Mouse (Mus musculus): ENCODE measurements around the gene Cgnl1. TPM values are rescaled to one million over a fixed set of nuclear protein-coding genes. Genes with fewer than 3 reads are reported as not detected.

Cgnl1 gene
- polyA plus RNA-seq, 1 experiment from 2014 or later, result 9.8 TPM

DNA sequence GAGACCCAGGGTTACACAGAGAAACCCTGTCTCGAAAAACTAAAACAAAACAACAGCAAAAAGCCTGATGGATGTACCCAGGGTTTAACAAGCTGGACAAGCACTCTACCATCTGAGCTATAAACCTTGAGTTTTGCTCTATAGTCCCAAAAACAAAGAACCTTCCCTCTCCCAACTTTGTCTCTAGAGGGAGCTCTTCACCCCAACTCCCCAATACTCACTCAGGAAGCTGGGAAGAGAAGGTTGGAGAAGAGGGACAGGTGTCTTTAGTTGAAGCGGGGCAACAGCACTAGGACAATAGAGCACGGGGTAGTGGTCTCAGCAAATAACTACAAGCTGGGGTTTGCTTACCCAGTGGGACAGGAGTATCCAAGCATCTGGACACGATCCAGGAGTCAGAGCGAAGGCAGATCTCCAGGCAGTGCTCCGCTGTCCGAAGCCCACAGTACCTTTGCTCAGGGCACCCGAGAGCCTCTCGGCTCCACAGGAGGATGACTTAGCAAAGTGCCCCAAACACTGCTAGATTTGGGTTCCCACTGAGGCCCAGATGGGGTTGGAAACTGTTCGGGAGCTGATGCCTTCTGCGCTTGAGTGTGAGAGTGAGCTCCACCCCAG is 37.3 kb upstream of the Cgnl1 start:
- Histone ChIP-seq H3K4me1 (replicated peaks; ENCODE audit: control insufficient read depth, insufficient read depth, low read length) (peaks cover 2% of the 10 kb centered on the region; the same call in 1 of the 2 replicates), H3K9me3 (ENCODE audit: control insufficient read depth, low read length) (no peaks in the 10 kb centered on the region), H3K9ac (ENCODE audit: low read length) (no peak overlapping the region), H3K36me3 (ENCODE audit: control insufficient read depth, insufficient read depth, low read length) (no peaks in the 10 kb centered on the region), H3K27ac (ENCODE audit: low read depth) (no peak overlapping the region), H3K27me3 (replicated peaks; ENCODE audit: control insufficient read depth, insufficient read depth, low read length) (no peaks in the 10 kb centered on the region), H3K4me3 (ENCODE audit: low read depth, low read length) (no peak overlapping the region), H3K4me2 (ENCODE audit: low read length) (peak overlapping the region; percentile 35)
- WGBS, result 42% methylated on average over 11 of the region's 11 CpGs
- ATAC-seq (replicated peaks; ENCODE audit: low FRiP score, low TSS enrichment, low read depth), result no peak
- DNase-seq (ENCODE audit: low spot score), result peak; percentile 53

DNA sequence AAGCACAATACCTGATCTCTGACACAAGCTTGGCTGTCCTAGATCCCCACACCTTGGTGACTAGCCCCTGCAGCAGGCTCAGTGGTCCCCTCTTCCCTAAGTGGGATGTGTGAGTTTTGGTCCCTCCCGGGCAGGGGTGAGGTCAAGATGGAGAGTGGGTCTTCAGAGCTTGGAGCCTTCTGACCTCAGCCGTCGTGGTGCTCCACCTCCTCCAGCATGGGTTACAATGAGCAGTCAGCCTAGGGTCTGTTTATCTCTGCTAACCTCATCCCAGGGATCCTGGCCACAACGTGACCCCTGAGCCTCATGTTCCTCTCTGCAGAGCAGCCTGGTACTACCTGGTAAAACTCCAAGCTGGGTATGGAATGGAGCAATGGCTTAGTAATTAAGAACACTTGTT is 36.4 kb upstream of the Cgnl1 start:
- no peak for DNase-seq (ENCODE audit: low spot score)
- no peak overlapping the region for H3K9ac ChIP-seq (ENCODE audit: low read length)
- H3K4me3 ChIP-seq (ENCODE audit: low read depth, low read length), result no peak overlapping the region
- H3K27ac ChIP-seq (ENCODE audit: low read depth), result no peak overlapping the region
- no peak overlapping the region for H3K4me2 ChIP-seq (ENCODE audit: low read length)
- no peaks in the 10 kb centered on the region for H3K9me3 ChIP-seq (ENCODE audit: control insufficient read depth, low read length)
- peaks cover 7% of the 10 kb centered on the region; the same call in 1 of the 2 replicates for H3K4me1 ChIP-seq (replicated peaks; ENCODE audit: control insufficient read depth, insufficient read depth, low read length)
- H3K36me3 ChIP-seq (ENCODE audit: control insufficient read depth, insufficient read depth, low read length), result no peaks in the 10 kb centered on the region
- no peaks in the 10 kb centered on the region for H3K27me3 ChIP-seq (replicated peaks; ENCODE audit: control insufficient read depth, insufficient read depth, low read length)
- no peak for ATAC-seq (replicated peaks; ENCODE audit: low FRiP score, low TSS enrichment, low read depth)
- WGBS, result 31% methylated on average over 4 of the region's 4 CpGs

DNA sequence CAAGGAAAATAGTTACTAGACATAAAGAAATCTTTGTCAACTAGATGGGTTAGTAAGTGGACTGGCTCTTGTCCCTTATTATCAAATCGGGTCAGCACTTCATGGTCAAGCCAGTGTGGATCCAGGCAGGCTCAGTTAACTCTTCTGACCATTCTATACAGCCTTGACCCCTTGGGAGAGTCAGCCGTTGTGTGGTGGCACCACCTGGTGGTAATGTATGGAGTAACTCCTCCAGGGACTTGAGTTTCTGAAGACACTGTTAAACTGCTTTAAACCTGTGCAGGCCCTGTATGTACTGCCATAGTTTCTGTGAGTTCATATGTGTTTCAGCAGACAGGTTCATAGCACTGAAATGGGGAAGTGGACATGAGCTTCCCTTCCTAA is 35.0 kb upstream of the Cgnl1 start:
- no peaks in the 10 kb centered on the region for H3K36me3 ChIP-seq (ENCODE audit: control insufficient read depth, insufficient read depth, low read length)
- H3K9ac ChIP-seq (ENCODE audit: low read length), result no peak overlapping the region
- peaks cover 7% of the 10 kb centered on the region; the same call in 1 of the 2 replicates for H3K4me1 ChIP-seq (replicated peaks; ENCODE audit: control insufficient read depth, insufficient read depth, low read length)
- H3K9me3 ChIP-seq (ENCODE audit: control insufficient read depth, low read length), result no peaks in the 10 kb centered on the region
- H3K27ac ChIP-seq (ENCODE audit: low read depth), result no peak overlapping the region
- no peak overlapping the region for H3K4me3 ChIP-seq (ENCODE audit: low read depth, low read length)
- H3K27me3 ChIP-seq (replicated peaks; ENCODE audit: control insufficient read depth, insufficient read depth, low read length), result no peaks in the 10 kb centered on the region
- 5% methylated on average over 2 of the region's 2 CpGs for WGBS
- DNase-seq (ENCODE audit: low spot score) (peak; percentile 85), ATAC-seq (replicated peaks; ENCODE audit: low FRiP score, low TSS enrichment, low read depth) (0 out of 2 replicates have a peak, but pooled peaks have one; percentile 29)
- H3K4me2 ChIP-seq (ENCODE audit: low read length), result no peak overlapping the region

DNA sequence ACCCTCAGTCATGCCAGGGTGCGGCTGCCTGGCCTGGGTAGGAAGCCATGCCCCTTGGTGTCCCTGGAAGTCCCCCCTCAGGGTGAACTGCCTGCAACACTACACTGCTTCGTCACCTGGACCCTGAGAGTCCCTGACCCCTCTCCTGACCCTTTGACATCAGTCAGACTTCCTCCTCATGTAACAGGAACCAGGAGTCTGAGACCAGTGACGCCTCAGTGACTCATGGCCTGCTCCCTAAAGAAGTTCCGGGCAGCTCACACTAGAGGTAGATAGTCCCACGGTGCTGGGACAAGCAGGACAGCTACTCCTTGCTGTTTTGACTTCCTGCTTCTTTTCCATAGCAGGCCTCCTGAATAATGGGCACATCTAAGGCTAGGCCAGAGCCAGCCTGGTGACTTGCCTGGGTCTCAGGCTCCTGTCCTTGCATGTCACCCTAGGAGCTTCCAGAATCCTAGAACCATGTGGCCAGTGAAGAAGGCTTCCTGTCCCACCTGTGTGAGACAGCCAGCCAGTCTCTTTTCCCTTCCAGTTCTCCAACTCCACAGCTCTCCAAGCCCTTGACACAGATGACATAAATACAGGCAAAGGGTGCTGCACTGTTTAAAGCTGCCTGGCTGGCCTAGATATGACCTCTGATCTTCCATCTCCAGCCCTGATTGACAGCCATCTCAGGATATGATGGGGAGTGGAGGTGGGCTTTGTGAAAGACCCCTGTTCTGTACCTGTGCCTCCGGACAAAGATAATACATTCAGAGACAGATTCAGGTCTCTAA is 34.4 kb upstream of the Cgnl1 start:
- no peaks in the 10 kb centered on the region for H3K27me3 ChIP-seq (replicated peaks; ENCODE audit: control insufficient read depth, insufficient read depth, low read length)
- WGBS, result 72% methylated on average over 6 of the region's 6 CpGs
- ATAC-seq (replicated peaks; ENCODE audit: low FRiP score, low TSS enrichment, low read depth) (no peak), DNase-seq (ENCODE audit: low spot score) (no peak)
- H3K27ac ChIP-seq (ENCODE audit: low read depth), result no peak overlapping the region
- H3K4me3 ChIP-seq (ENCODE audit: low read depth, low read length), result no peak overlapping the region
- no peaks in the 10 kb centered on the region for H3K36me3 ChIP-seq (ENCODE audit: control insufficient read depth, insufficient read depth, low read length)
- no peak overlapping the region for H3K4me2 ChIP-seq (ENCODE audit: low read length)
- no peak overlapping the region for H3K9ac ChIP-seq (ENCODE audit: low read length)
- peaks cover 7% of the 10 kb centered on the region; the same call in 1 of the 2 replicates for H3K4me1 ChIP-seq (replicated peaks; ENCODE audit: control insufficient read depth, insufficient read depth, low read length)
- no peaks in the 10 kb centered on the region for H3K9me3 ChIP-seq (ENCODE audit: control insufficient read depth, low read length)

DNA sequence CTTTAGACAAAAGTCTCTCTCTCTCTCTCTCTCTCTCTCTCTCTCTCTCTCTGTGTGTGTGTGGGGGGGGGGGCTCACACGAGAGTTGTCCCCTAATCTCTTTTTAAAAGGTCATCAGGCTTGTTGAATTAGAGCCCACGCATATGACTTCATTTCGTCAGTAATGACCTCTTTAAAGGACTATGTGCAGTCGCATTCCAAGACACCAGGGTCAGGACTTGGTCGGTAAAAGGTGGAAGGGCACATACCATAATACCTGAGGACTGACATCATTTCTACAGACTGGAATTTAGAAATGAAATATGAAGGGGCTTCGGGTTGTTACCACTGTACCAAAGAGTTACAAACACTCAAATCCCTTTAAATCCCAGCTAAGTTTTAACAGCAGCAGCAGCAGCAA is 32.7 kb upstream of the Cgnl1 start:
- Histone ChIP-seq H3K9me3 (ENCODE audit: control insufficient read depth, low read length) (no peaks in the 10 kb centered on the region), H3K4me3 (ENCODE audit: low read depth, low read length) (no peak overlapping the region), H3K27ac (ENCODE audit: low read depth) (no peak overlapping the region), H3K36me3 (ENCODE audit: control insufficient read depth, insufficient read depth, low read length) (no peaks in the 10 kb centered on the region), H3K9ac (ENCODE audit: low read length) (no peak overlapping the region), H3K27me3 (replicated peaks; ENCODE audit: control insufficient read depth, insufficient read depth, low read length) (no peaks in the 10 kb centered on the region), H3K4me2 (ENCODE audit: low read length) (no peak overlapping the region), H3K4me1 (replicated peaks; ENCODE audit: control insufficient read depth, insufficient read depth, low read length) (peaks cover 7% of the 10 kb centered on the region; the same call in 1 of the 2 replicates)
- DNase-seq (ENCODE audit: low spot score), result no peak
- WGBS, result 22% methylated on average over 6 of the region's 6 CpGs
- ATAC-seq (replicated peaks; ENCODE audit: low FRiP score, low TSS enrichment, low read depth), result no peak

DNA sequence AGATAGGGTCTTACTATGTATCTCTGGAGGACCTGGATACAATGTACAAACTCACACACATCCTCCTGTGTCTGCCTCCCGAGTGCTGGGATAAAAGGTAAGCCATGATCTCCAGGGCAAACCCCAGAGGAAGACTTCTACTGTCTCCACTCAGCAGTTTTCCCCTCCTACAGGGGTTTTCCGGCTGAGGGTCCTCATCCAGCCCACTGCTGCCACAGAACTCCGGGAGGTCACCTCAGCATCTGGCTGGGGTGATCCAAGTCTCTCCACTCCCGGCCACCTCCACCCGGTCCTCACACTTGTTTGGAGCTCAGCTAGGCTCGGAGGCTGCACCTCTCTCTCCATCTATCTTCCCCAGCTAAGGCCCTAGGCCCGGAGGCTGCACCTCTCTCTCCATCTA is 31.9 kb upstream of the Cgnl1 start:
- no peaks in the 10 kb centered on the region for H3K27me3 ChIP-seq (replicated peaks; ENCODE audit: control insufficient read depth, insufficient read depth, low read length)
- H3K36me3 ChIP-seq (ENCODE audit: control insufficient read depth, insufficient read depth, low read length), result no peaks in the 10 kb centered on the region
- no peak overlapping the region for H3K4me2 ChIP-seq (ENCODE audit: low read length)
- DNase-seq (ENCODE audit: low spot score) (no peak), ATAC-seq (replicated peaks; ENCODE audit: low FRiP score, low TSS enrichment, low read depth) (no peak)
- no peak overlapping the region for H3K27ac ChIP-seq (ENCODE audit: low read depth)
- H3K9ac ChIP-seq (ENCODE audit: low read length), result no peak overlapping the region
- H3K9me3 ChIP-seq (ENCODE audit: control insufficient read depth, low read length), result no peaks in the 10 kb centered on the region
- 33% methylated on average over 7 of the region's 7 CpGs for WGBS
- H3K4me1 ChIP-seq (replicated peaks; ENCODE audit: control insufficient read depth, insufficient read depth, low read length), result peaks cover 7% of the 10 kb centered on the region; the same call in 1 of the 2 replicates
- H3K4me3 ChIP-seq (ENCODE audit: low read depth, low read length), result no peak overlapping the region

DNA sequence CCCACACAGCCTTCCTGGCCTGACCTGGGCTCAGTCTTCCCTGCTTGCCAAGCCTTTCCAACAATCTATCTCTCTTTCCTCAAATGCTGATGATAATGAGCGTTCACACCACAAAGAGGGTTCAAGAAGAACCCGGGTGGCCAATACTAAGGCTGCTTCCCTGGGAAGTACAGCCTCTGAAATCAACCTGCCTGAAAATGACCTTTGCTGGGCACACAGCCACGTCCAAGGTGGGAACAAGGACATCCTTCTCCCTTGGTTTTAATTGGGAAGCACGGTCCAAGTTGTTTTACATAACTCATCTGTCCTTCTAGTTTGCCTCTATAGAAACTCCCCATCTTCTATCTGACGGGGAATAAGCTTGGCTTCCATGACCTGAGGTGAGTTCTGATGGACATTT is 28.2 kb upstream of the Cgnl1 start:
- Histone ChIP-seq H3K36me3 (ENCODE audit: control insufficient read depth, insufficient read depth, low read length) (no peaks in the 10 kb centered on the region), H3K27ac (ENCODE audit: low read depth) (no peak overlapping the region), H3K4me2 (ENCODE audit: low read length) (no peak overlapping the region), H3K4me1 (replicated peaks; ENCODE audit: control insufficient read depth, insufficient read depth, low read length) (peaks cover 7% of the 10 kb centered on the region; the same call in 1 of the 2 replicates), H3K27me3 (replicated peaks; ENCODE audit: control insufficient read depth, insufficient read depth, low read length) (no peaks in the 10 kb centered on the region), H3K9ac (ENCODE audit: low read length) (no peak overlapping the region), H3K4me3 (ENCODE audit: low read depth, low read length) (no peak overlapping the region), H3K9me3 (ENCODE audit: control insufficient read depth, low read length) (no peaks in the 10 kb centered on the region)
- 86% methylated on average over 5 of the region's 5 CpGs for WGBS
- DNase-seq (ENCODE audit: low spot score), result no peak
- ATAC-seq (replicated peaks; ENCODE audit: low FRiP score, low TSS enrichment, low read depth), result no peak

DNA sequence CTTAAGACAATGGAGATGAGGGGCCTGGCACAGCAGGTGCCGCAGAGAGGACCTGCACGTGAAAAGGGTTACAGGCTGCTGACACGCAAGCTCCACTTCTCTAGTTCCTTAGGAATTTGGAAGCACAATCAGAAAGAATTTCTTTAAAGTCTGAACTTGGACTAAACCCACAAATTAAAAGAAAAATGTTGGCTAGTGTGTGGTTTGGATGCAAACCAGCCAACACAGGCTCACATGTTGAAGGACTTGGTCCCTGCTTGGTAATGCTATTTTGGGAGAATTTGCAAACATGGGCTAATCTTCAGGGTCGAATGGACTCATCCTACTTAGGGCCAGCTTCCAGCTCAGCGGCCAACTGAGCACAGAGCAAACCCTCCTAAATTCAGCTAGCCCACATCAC is 26.8 kb upstream of the Cgnl1 start:
- DNase-seq (ENCODE audit: low spot score), result no peak
- 77% methylated on average over 5 of the region's 5 CpGs for WGBS
- no peak overlapping the region for H3K4me2 ChIP-seq (ENCODE audit: low read length)
- H3K4me1 ChIP-seq (replicated peaks; ENCODE audit: control insufficient read depth, insufficient read depth, low read length), result no peaks in the 10 kb centered on the region; the same call in 1 of the 2 replicates
- H3K27me3 ChIP-seq (replicated peaks; ENCODE audit: control insufficient read depth, insufficient read depth, low read length), result no peaks in the 10 kb centered on the region
- H3K27ac ChIP-seq (ENCODE audit: low read depth), result no peak overlapping the region
- H3K9me3 ChIP-seq (ENCODE audit: control insufficient read depth, low read length), result no peaks in the 10 kb centered on the region
- H3K36me3 ChIP-seq (ENCODE audit: control insufficient read depth, insufficient read depth, low read length), result no peaks in the 10 kb centered on the region
- H3K9ac ChIP-seq (ENCODE audit: low read length), result no peak overlapping the region
- ATAC-seq (replicated peaks; ENCODE audit: low FRiP score, low TSS enrichment, low read depth), result no peak
- H3K4me3 ChIP-seq (ENCODE audit: low read depth, low read length), result no peak overlapping the region

DNA sequence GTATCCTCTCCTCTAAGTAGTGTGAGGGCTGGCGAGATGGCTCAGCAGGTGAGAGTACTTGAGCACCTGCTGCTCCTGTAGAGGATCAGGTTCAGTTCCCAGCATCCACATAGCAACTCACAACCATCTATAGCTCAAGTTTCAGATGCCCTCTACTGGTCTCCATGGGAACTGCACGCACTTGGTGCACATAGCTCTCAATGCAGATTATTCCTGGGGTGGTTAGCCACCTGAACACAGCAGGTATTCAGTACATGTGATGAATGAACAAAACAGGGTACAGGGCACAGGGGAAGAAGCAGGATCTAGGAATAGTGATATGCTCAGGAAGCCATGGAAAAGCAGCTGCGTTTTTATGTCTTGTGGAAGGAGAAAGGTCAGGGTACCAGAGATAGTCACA is 6.0 kb upstream of the Cgnl1 start:
- no peaks in the 10 kb centered on the region for H3K27me3 ChIP-seq (replicated peaks; ENCODE audit: control insufficient read depth, insufficient read depth, low read length)
- no peak overlapping the region for H3K4me2 ChIP-seq (ENCODE audit: low read length)
- no peak overlapping the region for H3K4me3 ChIP-seq (ENCODE audit: low read depth, low read length)
- 94% methylated on average over 3 of the region's 3 CpGs for WGBS
- peaks cover 5% of the 10 kb centered on the region for H3K9me3 ChIP-seq (ENCODE audit: control insufficient read depth, low read length)
- DNase-seq (ENCODE audit: low spot score), result no peak
- H3K36me3 ChIP-seq (ENCODE audit: control insufficient read depth, insufficient read depth, low read length), result no peaks in the 10 kb centered on the region
- H3K27ac ChIP-seq (ENCODE audit: low read depth), result no peak overlapping the region
- H3K4me1 ChIP-seq (replicated peaks; ENCODE audit: control insufficient read depth, insufficient read depth, low read length), result no peaks in the 10 kb centered on the region
- ATAC-seq (replicated peaks; ENCODE audit: low FRiP score, low TSS enrichment, low read depth), result no peak
- H3K9ac ChIP-seq (ENCODE audit: low read length), result no peak overlapping the region

Data from intestine, embryonic 14.5 days (tissue).